Mouse (Mus musculus) heart, embryonic 16.5 days (tissue): ENCODE measurements around the gene Adamts1. TPM values are rescaled to one million over a fixed set of nuclear protein-coding genes. Genes with fewer than 3 reads are reported as not detected.
A peak's percentile ranks its signal among the peaks of the same experiment; 100 is the strongest.

Source experiments
- ATAC-seq: fragments of 200-750 bp; cut with Nextera tagmentation; replicated peaks from 2 replicates; pipeline ENCODE4 v1.8.0; 2017; ENCODE audit warnings: moderate number of reproducible peaks; ENCODE audit not compliant: insufficient read depth, low FRiP score; ENCODE audit errors: extremely low read depth
- H3K27ac ChIP-seq: fragments of 300-500 bp; sonication (generic); 2 replicates; pipeline ENCODE4 v1.5.1; 2014; ENCODE audit warnings: mild to moderate bottlenecking, low read length, control low read depth, moderate library complexity
- H3K27me3 ChIP-seq: fragments of 300-500 bp; sonication (generic); 2 replicates; pipeline ENCODE4 v1.6.1; 2014; ENCODE audit warnings: low read length, mixed read lengths; ENCODE audit not compliant: control insufficient read depth, insufficient read depth
- H3K36me3 ChIP-seq: fragments of 300-500 bp; sonication (generic); 2 replicates; pipeline ENCODE4 v1.6.1; 2014; ENCODE audit not compliant: control insufficient read depth, insufficient read depth
- H3K4me1 ChIP-seq: fragments of 300-500 bp; sonication (generic); 2 replicates; pipeline ENCODE4 v1.6.1; 2014; ENCODE audit warnings: low read length, mixed read lengths; ENCODE audit not compliant: control insufficient read depth, insufficient read depth
- H3K4me2 ChIP-seq: fragments of 300-500 bp; sonication (generic); 2 replicates; pipeline ENCODE4 v1.6.1; 2014; ENCODE audit warnings: low read depth, mild to moderate bottlenecking, control low read depth, low read length
- H3K4me3 ChIP-seq: fragments of 300-500 bp; sonication (generic); 2 replicates; pipeline ENCODE4 v1.5.1; 2014; ENCODE audit warnings: mild to moderate bottlenecking, control low read depth, low read length
- H3K9ac ChIP-seq: fragments of 300-500 bp; sonication (generic); 2 replicates; pipeline ENCODE4 v1.6.1; 2014; ENCODE audit warnings: low read length, control low read depth
- H3K9me3 ChIP-seq: fragments of 300-500 bp; sonication (generic); replicated peaks from 2 replicates; pipeline ENCODE4 v1.6.1; 2016; ENCODE audit warnings: low read length; ENCODE audit not compliant: control insufficient read depth
- WGBS: fragments of 180-500 bp; shearing (Covaris S2); extraction: QIAGEN DNeasy Blood & Tissue Kit; methylation state at CpG from one replicate; pipeline ENCODE4 v1.1.7; 2014; 5-methylcytosine and 5-hydroxymethylcytosine counted together
- polyA plus RNA-seq: library from polyadenylated mRNA; unstranded; fragments of >200 nt; fragmentation: Nextera tagmentation; extraction: Ambion mirVana; gene quantifications from 2 replicates; pipeline ENCODE4 v1.2.1, GENCODE M21; 2015

Gene Adamts1
- polyA plus RNA-seq, result 40.1 and 47.4 TPM in 2 replicates

DNA sequence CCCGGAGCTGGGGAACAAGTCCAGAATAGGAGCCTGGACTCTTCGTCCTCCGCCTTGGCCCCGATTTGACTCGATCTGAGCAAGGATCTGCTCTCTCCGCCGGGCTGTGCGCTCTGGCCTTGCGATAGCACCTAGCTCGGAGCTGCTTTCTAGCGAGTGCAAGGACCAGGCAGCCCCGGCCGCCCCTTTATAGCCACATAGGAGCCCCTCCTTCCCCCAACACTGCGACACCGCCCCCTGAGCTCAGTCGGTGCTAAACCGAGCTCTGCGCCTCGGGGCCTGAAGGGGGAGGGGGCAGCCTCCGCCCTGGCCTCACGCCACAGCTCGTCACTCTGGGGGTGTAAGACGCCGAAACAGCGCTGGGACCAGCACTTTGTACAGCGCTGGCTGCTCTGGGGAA is at the start of gene Adamts1:
Gene Adamts1, minus strand, starts transcription at position 160 of the 400 bp plus-strand sequence.
- Histone ChIP-seq H3K27ac (peak within 1 kb of the TSS; percentile 98), H3K36me3 (peaks cover 15% of the 10 kb centered on the region), H3K4me2 (peak within 1 kb of the TSS; percentile 78), H3K4me3 (peak within 1 kb of the TSS; percentile 90), H3K9ac (peak within 1 kb of the TSS; percentile 96), H3K27me3 (no peaks in the 10 kb centered on the region), H3K9me3 (no peaks in the 10 kb centered on the region), H3K4me1 (peaks cover 24% of the 10 kb centered on the region)
- ATAC-seq, result peak; percentile 87
- under 1% methylated on average over 26 of the region's 26 CpGs for WGBS

DNA sequence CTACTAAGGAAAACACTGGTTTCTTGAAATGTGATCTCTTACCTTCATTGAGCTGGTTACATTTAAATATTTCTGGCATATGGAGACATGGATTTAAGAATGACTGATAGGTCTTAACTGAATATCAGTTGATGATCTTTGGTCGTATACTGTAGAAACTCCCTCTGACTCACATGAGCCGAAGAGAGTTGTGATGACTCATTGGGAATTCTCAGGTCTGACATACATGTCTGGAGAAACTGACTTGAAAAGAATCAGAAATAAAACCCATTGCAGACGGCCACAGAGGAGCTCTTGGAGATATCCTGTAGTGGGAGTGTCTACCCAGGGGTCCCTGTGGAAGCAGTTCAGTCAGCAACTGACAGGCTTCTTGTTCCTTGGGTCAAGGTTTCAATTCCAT is 24.2 kb upstream of the Adamts1 start:
- no peaks in the 10 kb centered on the region for H3K4me1 ChIP-seq
- WGBS, result 65% methylated on average over 3 of the region's 3 CpGs
- no peaks in the 10 kb centered on the region for H3K27me3 ChIP-seq
- H3K36me3 ChIP-seq, result no peaks in the 10 kb centered on the region
- H3K27ac ChIP-seq, result no peak overlapping the region
- H3K4me2 ChIP-seq, result no peak overlapping the region
- H3K9ac ChIP-seq, result no peak overlapping the region
- H3K4me3 ChIP-seq, result no peak overlapping the region
- ATAC-seq, result no peak
- H3K9me3 ChIP-seq, result no peaks in the 10 kb centered on the region

DNA sequence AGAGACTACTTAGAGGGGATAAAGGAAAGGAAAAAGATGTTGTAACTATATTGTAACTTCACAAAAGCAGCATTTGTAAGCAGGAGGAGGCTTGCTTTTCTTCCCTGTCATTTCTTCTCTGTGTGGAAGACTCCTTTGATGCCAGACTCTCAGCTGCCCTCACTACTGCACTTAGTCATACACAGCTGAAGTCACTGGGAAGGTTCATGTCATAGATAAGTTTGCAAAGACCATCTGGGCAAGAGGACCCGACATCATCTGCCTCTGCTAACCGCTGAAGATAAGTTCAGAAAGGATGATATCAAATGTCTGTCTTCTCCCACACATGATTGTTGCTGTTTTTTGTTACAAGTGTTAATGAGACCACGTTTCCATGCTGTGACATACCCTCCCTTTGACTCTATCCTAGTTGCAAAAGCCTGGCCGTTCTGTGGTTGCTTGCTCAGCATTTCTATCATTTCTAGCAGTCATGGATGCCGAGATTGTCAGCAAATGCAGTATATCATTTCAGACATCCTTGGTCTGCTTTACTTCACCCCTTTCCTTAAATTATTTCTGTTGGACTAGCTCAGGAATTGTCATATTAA is 19.5 kb upstream of the Adamts1 start:
- no peaks in the 10 kb centered on the region for H3K36me3 ChIP-seq
- no peaks in the 10 kb centered on the region for H3K4me1 ChIP-seq
- no peaks in the 10 kb centered on the region for H3K27me3 ChIP-seq
- H3K4me3 ChIP-seq, result no peak overlapping the region
- WGBS, result 48% methylated on average over 5 of the region's 5 CpGs
- no peak for ATAC-seq
- H3K9ac ChIP-seq, result no peak overlapping the region
- no peaks in the 10 kb centered on the region for H3K9me3 ChIP-seq
- no peak overlapping the region for H3K4me2 ChIP-seq
- no peak overlapping the region for H3K27ac ChIP-seq

DNA sequence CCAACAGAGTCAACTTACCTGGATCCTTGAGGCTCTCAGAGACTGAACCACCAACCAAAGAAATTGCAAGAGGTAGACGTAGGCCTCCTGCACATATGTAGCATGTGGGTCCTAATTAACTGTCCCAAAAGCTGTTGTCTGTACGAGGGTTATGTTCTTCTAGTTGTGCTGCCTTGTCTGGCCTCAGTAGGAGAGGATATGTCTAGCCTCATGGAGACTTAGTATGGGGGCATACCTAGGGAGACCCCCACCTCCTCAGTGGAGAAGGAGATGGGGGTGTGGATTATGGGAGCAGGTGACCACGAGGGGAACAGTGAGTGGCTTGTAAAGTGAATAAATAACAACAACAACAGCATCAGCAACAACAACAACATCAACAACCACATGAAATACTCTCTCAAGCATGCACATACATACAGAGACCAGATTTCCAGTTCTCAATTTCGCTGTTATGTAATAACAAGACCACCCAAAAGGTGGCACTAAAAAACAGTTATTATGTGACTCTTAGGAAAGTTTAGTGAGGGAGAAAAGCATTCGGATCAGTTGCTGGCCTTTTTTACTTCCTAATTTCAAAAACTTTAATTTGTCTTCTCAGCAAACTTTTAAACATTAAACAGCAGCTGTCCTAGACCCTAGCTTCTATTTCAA is 17.0 kb upstream of the Adamts1 start:
- Histone ChIP-seq H3K27me3 (no peaks in the 10 kb centered on the region), H3K4me1 (no peaks in the 10 kb centered on the region), H3K4me3 (no peak overlapping the region), H3K9ac (no peak overlapping the region), H3K4me2 (no peak overlapping the region), H3K9me3 (no peaks in the 10 kb centered on the region), H3K27ac (no peak overlapping the region), H3K36me3 (no peaks in the 10 kb centered on the region)
- WGBS, result 50% methylated on average over 5 of the region's 5 CpGs
- ATAC-seq, result no peak

DNA sequence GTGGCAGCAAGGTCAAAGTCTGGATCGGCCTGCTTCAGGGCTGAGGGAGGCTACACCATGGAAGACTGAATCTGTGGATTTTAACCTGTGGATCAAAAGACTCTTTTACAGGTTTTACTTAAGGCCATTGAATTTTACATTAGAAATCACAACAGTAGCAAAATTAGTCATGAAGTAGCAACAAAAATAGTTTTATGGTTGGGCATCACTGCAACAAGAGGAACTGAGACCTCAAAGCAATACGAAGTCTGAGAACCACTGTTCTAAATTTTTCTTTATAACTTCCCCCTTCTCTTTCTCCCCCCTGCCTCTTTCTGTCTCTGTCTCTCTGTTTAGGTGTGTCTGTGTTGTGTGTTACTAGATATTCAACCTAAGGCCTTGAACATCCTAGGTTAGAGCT is 11.2 kb upstream of the Adamts1 start:
- Histone ChIP-seq H3K36me3 (no peaks in the 10 kb centered on the region), H3K4me2 (no peak overlapping the region), H3K27ac (no peak overlapping the region), H3K9me3 (no peaks in the 10 kb centered on the region), H3K4me1 (peaks cover 2% of the 10 kb centered on the region; the same call in 1 of the 2 replicates), H3K4me3 (no peak overlapping the region), H3K9ac (no peak overlapping the region), H3K27me3 (no peaks in the 10 kb centered on the region)
- no peak for ATAC-seq
- 86% methylated on average over 2 of the region's 2 CpGs for WGBS

DNA sequence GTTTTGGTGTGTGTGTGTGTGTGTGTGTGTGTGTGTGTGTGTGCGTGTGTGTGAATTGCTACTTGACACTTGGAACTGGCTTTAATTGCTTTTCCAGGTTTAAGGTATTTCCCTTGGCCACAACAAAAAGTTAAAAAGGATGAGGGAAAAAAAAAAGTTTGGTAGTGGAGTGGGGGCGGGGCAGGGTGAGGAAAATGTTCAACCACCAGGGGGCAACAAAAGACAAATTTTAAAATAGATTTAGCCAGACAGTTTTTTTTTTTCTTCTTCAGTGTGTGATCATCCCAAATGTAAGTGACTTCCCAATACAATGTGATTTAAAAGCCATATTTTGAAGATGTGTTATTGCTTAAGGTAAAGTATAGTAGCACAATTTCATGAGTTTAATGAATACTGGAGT is 4.7 kb upstream of the Adamts1 start:
- no peak overlapping the region for H3K9ac ChIP-seq
- no peaks in the 10 kb centered on the region for H3K9me3 ChIP-seq
- no peak overlapping the region for H3K4me3 ChIP-seq
- ATAC-seq, result no peak
- H3K4me2 ChIP-seq, result peak overlapping the region; percentile 50
- H3K27ac ChIP-seq, result no peak overlapping the region
- peaks cover 16% of the 10 kb centered on the region for H3K4me1 ChIP-seq
- no peaks in the 10 kb centered on the region for H3K27me3 ChIP-seq
- WGBS, result 17% methylated on average over 2 of the region's 2 CpGs
- H3K36me3 ChIP-seq, result no peaks in the 10 kb centered on the region

DNA sequence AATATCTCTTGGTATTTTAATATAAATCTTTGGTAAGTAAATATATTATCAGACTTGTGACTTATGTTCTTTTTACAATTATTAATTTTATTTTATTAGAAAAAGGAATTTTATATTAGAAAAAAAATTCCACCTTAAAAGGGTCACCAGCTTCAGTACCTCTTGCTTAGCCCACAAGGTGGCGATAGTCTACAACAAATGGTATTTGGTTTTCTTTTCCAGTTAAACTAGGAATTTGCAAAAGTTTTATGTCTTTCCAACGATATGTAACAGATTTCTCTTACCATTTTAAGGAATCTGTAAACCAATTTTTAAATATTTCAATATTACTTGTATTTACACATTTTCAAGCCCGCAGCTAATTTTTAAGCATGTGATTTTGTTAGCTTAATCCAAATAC is 4.2 kb upstream of the Adamts1 start:
- Histone ChIP-seq H3K4me1 (peaks cover 16% of the 10 kb centered on the region), H3K4me3 (no peak overlapping the region), H3K36me3 (no peaks in the 10 kb centered on the region), H3K27me3 (no peaks in the 10 kb centered on the region), H3K9ac (no peak overlapping the region), H3K9me3 (no peaks in the 10 kb centered on the region), H3K27ac (no peak overlapping the region), H3K4me2 (peak overlapping the region; percentile 50)
- WGBS, result 18% methylated on average over 3 of the region's 3 CpGs
- ATAC-seq, result no peak

DNA sequence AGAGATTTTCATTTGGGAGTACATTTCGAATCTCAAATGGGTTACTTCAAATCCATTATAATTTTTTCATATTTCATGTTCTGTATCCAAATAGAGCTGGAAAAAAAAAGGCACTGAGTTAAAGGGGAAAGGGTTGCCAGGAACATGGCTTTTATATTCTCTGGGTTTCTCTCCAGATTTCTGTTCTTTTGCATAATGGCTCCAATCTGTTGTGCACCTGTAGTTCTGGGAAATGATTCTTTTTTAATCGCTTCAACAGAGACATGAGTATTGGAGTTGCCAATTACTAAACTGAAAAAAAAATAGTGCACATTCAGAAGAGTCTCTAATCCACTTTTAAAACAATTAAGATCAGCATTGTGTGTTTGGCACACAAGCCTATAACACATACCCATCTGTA is 2.7 kb upstream of the Adamts1 start:
- H3K4me3 ChIP-seq, result no peak overlapping the region
- no peaks in the 10 kb centered on the region for H3K9me3 ChIP-seq
- 72% methylated on average over 2 of the region's 2 CpGs for WGBS
- H3K27me3 ChIP-seq, result no peaks in the 10 kb centered on the region
- no peaks in the 10 kb centered on the region for H3K36me3 ChIP-seq
- peaks cover 15% of the 10 kb centered on the region for H3K4me1 ChIP-seq
- no peak for ATAC-seq
- no peak overlapping the region for H3K4me2 ChIP-seq
- no peak overlapping the region for H3K9ac ChIP-seq
- H3K27ac ChIP-seq, result no peak overlapping the region

DNA sequence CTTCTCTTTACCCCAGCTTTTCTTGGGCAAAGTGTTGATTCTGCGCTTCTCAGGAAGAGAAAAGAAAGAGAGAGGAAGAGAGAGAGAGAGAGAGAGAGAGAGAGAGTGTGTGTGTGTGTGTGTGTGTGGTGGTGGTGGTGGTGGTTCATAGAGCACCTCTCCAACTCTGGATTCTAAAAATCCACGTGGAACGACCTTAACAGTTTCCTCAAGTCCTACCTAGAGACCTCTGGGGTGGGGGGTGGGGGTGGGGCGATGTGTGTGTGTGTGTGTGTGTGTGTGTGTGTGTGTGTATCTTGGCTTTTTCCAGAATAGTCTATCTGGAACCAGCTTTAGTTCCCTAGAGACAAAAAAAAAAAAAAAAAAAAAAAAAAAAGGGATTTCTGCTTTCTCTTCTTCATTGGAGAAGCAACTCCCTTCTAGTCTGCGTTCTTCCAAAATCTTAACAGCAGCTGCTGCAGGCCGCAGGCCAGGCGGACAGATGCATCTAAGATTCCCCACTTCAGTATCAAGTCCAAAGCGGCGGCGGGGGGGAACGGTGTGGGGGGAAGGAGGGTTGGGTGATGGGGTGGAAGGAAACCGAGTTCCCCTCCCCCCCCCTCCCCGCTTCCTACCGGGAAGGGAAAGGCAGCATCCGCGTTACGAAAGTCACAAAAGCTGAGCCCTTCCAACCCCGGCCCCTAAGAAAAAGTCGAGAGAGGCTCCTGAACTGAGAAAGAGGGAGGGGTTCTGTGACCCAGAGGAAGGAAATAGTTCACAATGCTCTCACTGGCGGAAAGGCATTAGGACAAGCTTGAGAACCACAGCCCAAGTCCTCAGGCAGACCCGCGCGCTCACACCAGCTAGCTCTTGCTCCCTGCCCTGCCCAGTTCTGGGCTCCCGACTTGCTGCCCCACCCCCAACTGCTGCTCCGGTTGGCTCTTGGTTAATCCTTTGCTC is 969 bp upstream of the Adamts1 start:
- ATAC-seq, result peak; percentile 20; the same call in 1 of the 2 replicates
- H3K4me1 ChIP-seq, result peaks cover 26% of the 10 kb centered on the region
- WGBS, result under 1% methylated on average over 25 of the region's 25 CpGs

More for the DNA sequence above, 969 bp upstream of the Adamts1 start:
- Histone ChIP-seq H3K27me3 (no peaks in the 10 kb centered on the region), H3K9me3 (no peaks in the 10 kb centered on the region), H3K4me2 (peak overlapping the region; percentile 78), H3K4me3 (peak overlapping the region; percentile 90), H3K27ac (peak overlapping the region; percentile 98), H3K36me3 (peaks cover 7% of the 10 kb centered on the region), H3K9ac (peak overlapping the region; percentile 96)
